Mouse (Mus musculus) embryonic stem cell, embryonic (primary cell): Measurements from ENCODE around the gene Raly.

Experiments used
- CTCF ChIA-PET, 4 experiments: fragments of 300-600 bp in 2 of 4; fragments of 350-600 bp in 2 of 4; sonication (Branson Sonifier 250); formaldehyde crosslinking; loops; one replicate each; lab custom pipeline; 2022; ENCODE audit warnings: inconsistent platforms in 2 of 4; lab: Charles Lee
- POLR2A ChIA-PET, 4 experiments: fragments of 300-600 bp in 2 of 4; fragments of 350-600 bp in 2 of 4; sonication (Branson Sonifier 250); formaldehyde crosslinking; loops; one replicate each; lab custom pipeline; 2022; ENCODE audit warnings: antibody characterized with exemption in 4 of 4, inconsistent platforms in 1 of 4; lab: Charles Lee

Gene Raly

DNA sequence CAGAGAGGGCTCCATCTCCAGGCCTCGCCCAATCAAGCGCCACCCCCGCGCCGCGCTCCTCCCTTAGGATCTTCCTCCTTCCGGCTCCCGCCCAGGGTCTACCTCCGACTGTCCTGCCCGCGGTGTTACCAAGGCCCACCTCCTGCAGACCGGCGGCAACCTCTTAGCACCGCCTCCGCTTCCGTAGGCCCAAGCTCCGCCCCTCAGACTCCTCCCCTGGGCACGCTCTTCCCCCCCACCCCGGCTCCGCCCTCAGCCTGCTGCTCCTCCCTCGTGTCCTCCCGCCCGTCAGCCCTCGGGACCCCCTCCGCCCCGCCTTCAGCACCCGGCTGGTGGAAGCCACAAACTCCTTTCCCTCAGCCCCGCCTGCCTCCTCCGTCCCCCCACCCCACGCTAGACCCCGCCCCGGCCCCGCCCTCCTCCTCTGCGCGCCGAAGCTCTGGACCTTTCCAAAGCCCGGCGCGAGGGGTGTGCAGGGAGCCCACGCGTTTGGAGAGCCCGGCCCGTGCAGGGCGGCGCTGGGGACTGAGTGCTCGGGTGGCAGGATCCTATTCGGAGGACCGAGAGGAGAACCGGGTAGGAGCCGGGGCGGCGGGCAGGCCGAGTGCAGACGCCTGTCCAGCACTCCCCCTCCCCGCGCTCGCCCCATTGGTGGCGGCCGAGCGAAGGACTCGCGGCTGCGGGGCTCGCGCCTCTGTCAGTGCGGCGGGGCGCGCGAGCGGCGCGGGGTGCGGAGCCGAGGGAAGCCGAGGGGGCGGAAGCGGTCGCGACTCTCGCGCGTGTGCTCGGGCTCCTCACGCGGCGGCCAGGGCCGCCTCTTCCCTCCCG, at the start of gene Raly, which contains the start of gene a:
Raly (plus strand) TSS at position 441 of the 828 bp plus-strand sequence.
a (plus strand) TSS at position 747 of the 828 bp plus-strand sequence.
- POLR2A ChIA-PET = interaction anchor here (0.5 to 6.4 kb wide), 142 partner anchors 8 to 1180 kb away, joined by 3 to 43 read pairs (median 4); partner anchors contain the start of genes Eif2s2 (in 3 of the 4), 4930519P11Rik (in 2 of the 4), Ahcy (in 2 of the 4) and Pxmp4 (in 2 of the 4)
- CTCF ChIA-PET = interaction anchor here in 3 of 4 experiments (0.6 to 1.5 kb wide), 20 partner anchors 9 to 966 kb away, joined by 3 to 7 read pairs (median 4); partner anchors contain the start of genes 4930519P11Rik (in 2 of the 3), Zfp341 (in 2 of the 3) and Pxmp4 (in 1 of the 3)

- ChIA-PET CTCF (interaction anchor here in 3 of 4 experiments (0.6 to 1.7 kb wide), 5 partner anchors 13 to 772 kb away, joined by 3 to 6 read pairs (median 3); no protein-coding TSS in a partner anchor), POLR2A (interaction anchor here in 1 of 4 experiments (1.1 to 1.2 kb wide), 4 partner anchors 11 to 18 kb away, joined by 3 to 5 read pairs (median 4); no protein-coding TSS in a partner anchor)
Measured at GRCm38 (mm10) chr2:154742911-154743819, 47.7 kb upstream of the Raly start.

- ChIA-PET POLR2A (no interaction called here), CTCF (interaction anchor here in 1 of 4 experiments (1.7 kb wide), 1 partner anchor 12 kb away, joined by 6 read pairs; no protein-coding TSS in a partner anchor)
Measured at GRCm38 (mm10) chr2:154743915-154744314, 47.0 kb upstream of the Raly start.

DNA sequence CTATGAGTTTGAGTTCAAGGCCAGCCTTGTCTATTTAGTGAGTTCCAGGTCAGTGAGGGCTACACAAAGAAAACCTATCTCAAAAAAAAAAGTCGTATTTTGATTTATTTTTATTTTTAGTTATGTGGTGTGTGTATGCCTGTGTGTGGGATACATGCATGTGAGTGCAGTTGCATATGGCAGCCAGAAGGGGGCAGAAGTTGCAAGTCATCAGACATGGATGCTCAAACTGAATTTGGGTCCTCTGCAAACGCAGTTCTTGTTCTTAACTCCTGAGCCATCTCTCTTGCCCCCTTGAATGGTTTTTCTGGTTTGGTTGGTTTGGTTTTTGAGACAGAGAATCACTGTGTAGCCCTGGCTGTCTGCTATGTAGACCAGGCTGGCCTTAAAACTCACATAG, 42.5 kb upstream of the Raly start:
- ChIA-PET POLR2A (interaction anchor here in 1 of 4 experiments (1.2 kb wide), 1 partner anchor 139 kb away, joined by 3 read pairs; no protein-coding TSS in a partner anchor), CTCF (interaction anchor here in 3 of 4 experiments (0.6 to 1.9 kb wide), 6 partner anchors 10 to 82 kb away, joined by 3 to 6 read pairs (median 5); no protein-coding TSS in a partner anchor)

GRCm38 (mm10) chr2:154749046-154750036, 41.6 kb upstream of the Raly start:
- ChIA-PET POLR2A (interaction anchor here in 2 of 4 experiments (0.9 to 1.2 kb wide), 6 partner anchors 36 to 138 kb away, joined by 3 to 7 read pairs (median 3); partner anchors contain the start of gene Raly (in 1 of the 2)), CTCF (interaction anchor here (0.6 to 1.9 kb wide), 12 partner anchors 9 to 687 kb away, joined by 3 to 6 read pairs (median 5); no protein-coding TSS in a partner anchor)

- POLR2A ChIA-PET = interaction anchor here in 2 of 4 experiments (0.8 to 0.9 kb wide), 3 partner anchors 24 to 39 kb away, joined by 3 to 4 read pairs (median 3); partner anchors contain the start of gene Raly (in 1 of the 2)
- CTCF ChIA-PET = interaction anchor here in 1 of 4 experiments (1.0 to 1.8 kb wide), 2 partner anchors 10 to 39 kb away, joined by 3 to 7 read pairs; no protein-coding TSS in a partner anchor
Measured at GRCm38 (mm10) chr2:154751924-154752323, 39.0 kb upstream of the Raly start.

GRCm38 (mm10) chr2:154754068-154754560, 36.8 kb upstream of the Raly start:
- ChIA-PET POLR2A (interaction anchor here in 1 of 4 experiments (1.5 to 1.7 kb wide), 2 partner anchors 11 to 36 kb away, joined by 3 to 4 read pairs; partner anchors contain the start of gene Raly), CTCF (interaction anchor here in 1 of 4 experiments (1.7 to 3.2 kb wide), 2 partner anchors 29 to 41 kb away, joined by 3 to 39 read pairs; no protein-coding TSS in a partner anchor)

GRCm38 (mm10) chr2:154755791-154756190, 35.1 kb upstream of the Raly start:
- ChIA-PET CTCF (interaction anchor here (0.5 to 3.7 kb wide), 53 partner anchors 9 to 531 kb away, joined by 3 to 39 read pairs (median 4); partner anchors contain the start of genes Gm14214 (in 1 of the 4), Pxmp4 (in 1 of the 4) and Raly (in 1 of the 4)), POLR2A (interaction anchor here in 3 of 4 experiments (0.6 to 1.6 kb wide), 16 partner anchors 9 to 295 kb away, joined by 3 to 8 read pairs (median 3); partner anchors contain the start of gene Raly (in 2 of the 3))

DNA sequence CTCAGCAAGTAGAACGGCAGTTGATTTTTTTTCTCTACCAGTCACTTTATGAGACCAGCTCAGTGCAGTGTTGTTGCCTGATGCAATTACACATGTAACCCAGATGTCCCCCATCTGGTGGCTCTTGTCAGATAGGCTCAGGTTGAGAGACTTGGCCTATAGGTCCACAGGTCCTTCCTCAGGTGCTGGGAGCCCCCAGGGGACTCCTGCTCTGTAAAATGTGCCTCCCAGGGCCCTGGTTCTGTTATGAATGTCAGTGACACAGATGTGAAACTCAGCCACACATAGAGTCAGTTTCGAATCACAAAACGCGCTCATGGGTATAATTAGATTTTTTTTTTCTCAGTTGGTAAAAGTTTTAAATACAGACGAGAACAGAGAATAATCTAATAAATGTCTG, 33.2 kb upstream of the Raly start:
- POLR2A ChIA-PET = interaction anchor here in 1 of 4 experiments (1.0 kb wide), 1 partner anchor 33 kb away, joined by 3 read pairs; the partner anchor contains the start of gene Raly
- CTCF ChIA-PET = interaction anchor here in 2 of 4 experiments (3.2 to 3.7 kb wide), 2 partner anchors 44 kb away, joined by 28 to 39 read pairs; no protein-coding TSS in a partner anchor

DNA sequence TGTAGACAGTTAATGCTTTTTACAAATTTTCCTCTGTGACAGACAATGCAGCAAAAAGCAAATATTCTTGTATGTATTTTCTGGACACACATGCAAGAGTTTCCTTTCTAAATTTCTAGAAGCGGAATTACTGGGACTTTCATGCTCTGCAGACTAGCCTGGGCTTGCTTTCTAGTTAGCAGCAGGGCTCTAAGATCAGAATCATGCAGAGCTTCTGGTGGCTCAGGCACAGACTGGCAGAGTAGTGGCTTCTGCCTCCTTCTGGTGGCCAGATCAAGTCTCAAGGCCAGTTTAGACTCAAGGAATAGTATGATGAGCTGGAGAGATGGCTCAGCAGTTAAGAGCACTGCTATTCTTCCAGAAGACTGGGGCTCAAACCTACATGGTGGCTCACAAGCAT, 32.4 kb upstream of the Raly start:
- CTCF ChIA-PET = interaction anchor here in 3 of 4 experiments (0.6 to 1.2 kb wide), 4 partner anchors 9 to 158 kb away, joined by 3 to 5 read pairs (median 4); no protein-coding TSS in a partner anchor
- POLR2A ChIA-PET = interaction anchor here in 1 of 4 experiments (0.8 to 1.1 kb wide), 3 partner anchors 34 to 80 kb away, joined by 3 read pairs; no protein-coding TSS in a partner anchor

DNA sequence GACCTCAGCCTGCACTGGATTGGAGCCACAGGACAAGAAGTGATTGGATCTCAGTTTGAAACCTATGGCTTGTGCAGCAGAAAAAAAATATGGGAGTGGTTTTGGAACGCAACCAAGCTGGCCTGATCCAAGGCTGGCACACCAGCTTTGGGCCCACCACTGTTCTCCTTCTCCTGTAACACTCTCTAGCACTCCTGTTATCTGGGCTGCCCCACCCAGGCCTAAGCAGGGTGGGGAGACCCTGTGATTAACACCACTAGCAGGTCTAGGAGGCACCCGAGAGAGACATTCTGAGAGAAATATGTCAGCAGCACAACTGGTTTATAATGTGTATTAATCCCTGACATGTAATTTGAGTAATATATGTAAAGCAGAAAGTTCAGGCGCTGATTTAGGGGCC, 27.7 kb upstream of the Raly start:
- POLR2A ChIA-PET = interaction anchor here in 1 of 4 experiments (0.7 to 1.7 kb wide), 4 partner anchors 32 to 36 kb away, joined by 3 to 5 read pairs (median 3); no protein-coding TSS in a partner anchor
- CTCF ChIA-PET = interaction anchor here in 1 of 4 experiments (2.2 kb wide), 1 partner anchor 50 kb away, joined by 6 read pairs; no protein-coding TSS in a partner anchor

GRCm38 (mm10) chr2:154764828-154765497, 25.9 kb upstream of the Raly start:
- CTCF ChIA-PET = interaction anchor here in 3 of 4 experiments (0.5 to 2.2 kb wide), 9 partner anchors 9 to 551 kb away, joined by 3 to 10 read pairs (median 3); no protein-coding TSS in a partner anchor
- POLR2A ChIA-PET = interaction anchor here in 3 of 4 experiments (0.6 to 1.6 kb wide), 9 partner anchors 9 to 246 kb away, joined by 3 to 10 read pairs (median 4); partner anchors contain the start of genes Raly (in 1 of the 3) and a (in 1 of the 3)

DNA sequence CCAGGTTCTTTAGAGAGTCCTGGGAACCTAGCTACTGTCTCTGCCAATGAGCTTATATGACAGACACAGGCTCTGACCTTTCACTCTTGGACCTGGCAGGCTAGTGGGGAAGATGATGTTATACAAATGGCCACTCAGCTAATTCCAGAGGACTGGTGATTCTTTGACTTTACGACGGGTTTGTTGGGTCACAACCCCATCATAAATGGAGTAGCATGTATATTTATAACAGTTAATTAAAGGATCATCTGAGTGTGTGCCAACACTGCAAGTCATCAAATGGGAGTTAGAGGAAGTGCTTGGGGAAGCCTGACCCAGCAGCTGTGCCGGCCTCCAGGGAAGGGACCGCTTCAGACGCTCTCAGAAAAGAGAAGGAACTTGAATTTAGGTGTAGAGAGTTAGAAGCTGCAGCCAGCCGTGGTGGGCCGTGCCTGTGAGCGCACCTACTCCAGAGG, 25.3 kb upstream of the Raly start:
- CTCF ChIA-PET = interaction anchor here in 3 of 4 experiments (0.5 to 2.2 kb wide), 7 partner anchors 9 to 1626 kb away, joined by 3 to 10 read pairs (median 4); no protein-coding TSS in a partner anchor
- POLR2A ChIA-PET = interaction anchor here in 3 of 4 experiments (0.6 to 1.6 kb wide), 5 partner anchors 9 to 246 kb away, joined by 4 to 10 read pairs (median 4); partner anchors contain the start of genes Raly (in 1 of the 3) and a (in 1 of the 3)

DNA sequence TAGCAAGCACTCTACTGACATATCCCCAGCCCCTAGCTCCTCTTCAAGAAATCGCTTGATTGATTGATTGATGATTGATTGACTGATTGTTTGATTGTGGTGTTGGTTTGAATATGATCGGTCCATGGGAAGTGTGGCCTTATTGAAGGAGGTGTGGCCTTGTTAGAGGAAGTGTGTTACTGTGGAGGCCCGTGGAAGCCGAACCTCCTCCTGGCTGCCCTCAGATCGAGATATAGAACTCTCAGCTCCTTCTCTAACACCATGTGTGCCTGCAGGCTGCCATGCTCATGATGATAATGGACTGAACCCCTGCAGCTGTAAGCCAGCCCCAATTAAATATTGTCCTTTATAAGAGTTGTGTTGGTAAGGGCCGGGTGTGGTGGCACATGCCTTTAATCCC, 23.8 kb upstream of the Raly start:
- ChIA-PET CTCF (interaction anchor here in 2 of 4 experiments (0.7 to 1.8 kb wide), 2 partner anchors 11 to 180 kb away, joined by 3 to 4 read pairs; no protein-coding TSS in a partner anchor), POLR2A (no interaction called here)
